Mouse (Mus musculus) layer of hippocampus, postnatal 10 days (tissue): ENCODE data around the gene Cdkl4. TPM values are rescaled to one million over a fixed set of nuclear protein-coding genes. Genes with fewer than 3 reads are reported as not detected.
"Not testable (repeated sequence)": the region's sequence is repeated elsewhere in the genome, so short reads cannot be mapped to it uniquely, and the experiment has no call there.

Experiments used
- DNase-seq, 2 experiments: peaks; one replicate each; pipeline ENCODE4 v3.0.0; 2021; ENCODE audit warnings: low spot score in 2 of 2
- long read RNA-seq: library from polyadenylated mRNA; stranded (forward); transcript quantifications from one replicate; pipeline ENCODE4 v2.0.0, GENCODE M21; 2023
- total RNA-seq, 2 experiments: library from RNA; stranded (reverse); gene quantifications; 2 replicates each; pipeline ENCODE4 v1.2.3; 2021

Cdkl4 gene
- 10 to 100 TPM; 14.3 to 14.6 TPM for total RNA-seq
- long read RNA-seq, transcript Cdkl4-202 (10 exons, 1,991 nt) = major isoform, 14 of 24 reads
- long read RNA-seq, partial matches to known transcripts = 1 of 24 reads
- long read RNA-seq, other reads (novel, unspliced or antisense) = 5 of 24 reads

DNA sequence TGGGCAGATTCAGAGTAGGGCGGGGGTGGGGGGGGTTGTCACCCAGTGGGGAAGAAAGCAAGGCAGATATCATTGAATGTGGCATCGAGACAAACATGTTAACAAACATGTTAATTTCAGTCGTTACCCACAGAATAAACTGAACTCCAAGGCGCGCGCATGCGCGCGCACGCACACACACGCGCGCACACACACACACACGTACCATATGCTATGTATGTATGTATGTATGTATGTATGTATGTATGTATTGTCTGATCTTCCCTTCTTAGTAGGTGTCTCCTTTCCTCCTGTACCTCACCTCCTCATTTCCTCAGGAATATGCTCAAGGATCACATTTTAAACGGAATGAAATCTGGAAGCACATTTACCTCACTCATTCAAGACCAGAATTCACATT is at the start of gene Cdkl4:
Cdkl4 (minus strand) TSS at position 175 of the 400 bp plus-strand sequence.
- no peak for DNase-seq

DNA sequence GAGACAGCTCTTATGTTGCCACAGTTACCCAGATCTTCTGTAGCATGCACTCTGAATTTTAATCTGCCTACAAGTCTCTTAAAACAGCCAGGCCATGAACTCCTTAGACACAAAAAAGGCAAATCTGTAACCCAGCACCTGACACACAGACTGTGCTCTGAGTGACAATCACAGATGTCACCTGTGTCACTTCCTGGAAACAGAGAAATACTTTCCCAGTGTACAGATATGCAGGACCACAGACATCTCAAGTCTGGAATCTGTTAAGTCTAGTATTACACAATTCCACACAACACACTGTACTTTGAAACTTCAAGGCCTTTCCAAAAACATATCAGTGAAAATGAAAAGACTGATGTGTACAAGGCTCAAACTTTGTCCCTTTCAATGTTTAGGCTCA is 47.4 kb upstream of the Cdkl4 start:
- DNase-seq = no peak

DNA sequence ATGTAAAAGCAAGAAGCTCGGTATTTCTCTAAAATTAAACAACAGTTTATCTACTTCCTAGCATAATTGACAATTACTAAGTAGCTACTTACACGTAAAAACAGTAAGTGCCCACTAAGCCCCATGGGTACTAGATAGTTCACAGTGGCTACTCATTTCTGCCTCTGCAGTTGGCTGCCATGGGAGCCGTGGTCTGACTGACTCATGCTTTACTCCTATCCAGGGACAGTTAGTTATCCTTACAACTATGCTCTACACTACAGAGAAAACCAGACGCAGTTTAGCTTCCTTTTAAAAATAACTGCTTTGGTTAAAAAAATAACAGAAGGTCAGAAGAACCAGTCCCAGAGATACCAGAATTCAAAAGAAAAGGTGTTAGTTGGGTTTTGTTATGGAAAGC is 44.1 kb upstream of the Cdkl4 start:
- no peak for DNase-seq

DNA sequence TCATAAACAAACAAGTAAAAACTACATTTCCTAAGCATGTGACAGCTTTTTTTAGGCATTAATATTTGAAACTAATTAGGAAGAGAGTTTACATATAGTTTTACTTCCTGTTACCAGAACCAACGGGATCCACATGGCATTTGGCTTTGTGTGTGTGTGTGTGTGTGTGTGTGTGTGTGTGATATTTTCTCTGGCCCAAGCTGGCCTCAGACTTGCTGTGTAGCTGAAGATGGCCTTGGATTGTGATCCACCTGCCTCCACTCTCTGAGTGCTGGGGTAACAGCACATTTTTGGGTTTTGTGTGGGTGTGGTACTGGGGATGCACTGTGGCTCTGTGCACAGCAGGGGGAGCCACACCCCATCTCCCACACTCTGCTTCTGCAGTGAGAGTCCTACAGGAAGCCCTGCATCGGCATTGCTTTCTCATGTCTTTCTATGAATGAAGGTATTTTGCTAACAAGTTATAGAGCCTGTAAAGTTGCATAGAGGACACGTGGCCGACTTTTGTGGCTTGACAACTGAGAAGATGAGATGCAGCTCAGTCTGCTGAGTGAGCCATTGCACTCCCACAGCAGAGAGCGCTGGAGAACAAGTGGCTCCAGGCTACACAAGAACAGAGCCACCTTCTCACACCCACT is 43.3 kb upstream of the Cdkl4 start:
- DNase-seq = peak; percentile 69 to 80

DNA sequence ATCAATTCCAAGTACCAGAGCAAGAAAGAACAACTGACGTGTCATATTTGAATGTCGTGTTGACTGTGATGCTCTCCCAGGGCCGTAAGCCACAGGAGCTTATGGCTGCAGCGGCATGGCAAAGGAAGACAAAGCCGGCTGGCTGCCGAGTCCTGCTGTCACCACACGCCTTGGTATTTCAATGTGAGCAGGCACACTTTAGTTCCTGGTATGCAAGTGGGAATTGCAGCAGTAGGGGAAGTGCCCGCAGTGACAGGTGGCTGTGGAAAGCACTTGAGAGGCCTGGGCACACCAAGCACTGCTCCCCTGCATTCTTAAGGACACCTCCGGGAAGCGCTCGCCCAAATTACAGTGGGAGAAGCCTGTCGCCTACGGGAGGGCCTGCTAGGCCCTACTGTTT is 41.9 kb upstream of the Cdkl4 start:
- DNase-seq = peak; percentile 40 to 56

DNA sequence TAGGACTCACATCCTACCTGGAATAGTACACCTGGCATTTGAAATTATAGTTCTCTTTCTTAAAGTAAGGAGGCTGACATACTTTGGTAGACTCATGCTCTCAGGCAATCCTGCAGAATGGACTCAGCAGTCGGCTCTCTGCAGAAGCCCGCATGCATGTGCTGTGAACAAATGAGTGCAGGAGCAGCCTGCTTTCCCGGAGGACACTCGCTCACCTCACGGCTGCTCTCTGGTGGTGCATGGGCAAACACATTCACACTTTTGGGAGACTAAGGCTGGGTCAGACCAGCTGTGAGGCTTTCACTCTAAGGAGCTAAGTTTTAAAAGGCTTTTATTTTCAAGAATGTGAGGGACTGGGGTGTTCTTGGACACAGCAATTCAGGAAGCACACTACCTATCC is 41.3 kb upstream of the Cdkl4 start:
- no peak for DNase-seq

DNA sequence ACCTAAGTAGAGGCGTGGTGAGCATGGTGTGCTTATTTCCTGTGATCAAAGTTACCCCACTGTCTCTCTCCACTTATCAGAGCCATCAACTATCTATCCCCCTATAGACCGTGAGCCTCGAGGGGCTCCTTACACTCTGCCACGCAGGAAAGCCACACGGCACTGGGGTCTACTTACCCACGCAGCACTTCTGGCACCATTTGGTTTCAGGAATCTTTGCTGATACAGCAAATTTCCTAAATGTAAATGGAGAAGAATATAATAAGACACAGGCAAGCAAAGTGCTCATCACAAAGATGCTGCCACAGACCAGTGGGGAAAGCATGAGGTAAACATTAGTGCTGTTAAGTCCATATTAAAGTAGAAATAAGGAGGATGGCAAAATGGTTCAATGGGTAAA is 26.2 kb upstream of the Cdkl4 start:
- no peak for DNase-seq

DNA sequence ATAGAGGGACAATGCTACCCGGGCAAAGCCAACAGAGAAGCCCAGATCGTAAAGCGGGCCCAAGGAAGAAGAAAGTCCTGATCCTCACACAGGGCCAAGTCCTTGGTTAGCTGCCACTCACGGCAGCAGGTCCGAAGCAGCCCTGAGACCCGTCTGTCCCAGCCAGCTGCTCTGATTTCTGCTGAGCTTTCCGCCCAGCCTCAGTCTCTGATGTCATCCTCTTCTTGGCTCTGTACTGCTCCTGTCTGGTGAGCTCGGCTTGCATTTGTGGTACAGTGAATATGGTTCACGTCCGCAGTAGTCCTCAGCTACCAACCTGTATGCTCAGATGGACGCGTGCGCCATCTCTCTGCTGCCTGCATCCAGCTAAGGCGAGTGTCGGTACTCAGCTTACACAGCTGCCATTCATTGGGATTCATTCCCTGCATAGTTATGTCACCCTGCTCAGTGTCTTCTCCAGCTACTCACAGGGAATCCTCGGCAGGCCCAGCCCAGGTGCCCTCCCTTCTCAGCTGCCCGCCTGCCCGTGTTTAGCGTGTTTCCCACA is 25.5 kb upstream of the Cdkl4 start:
- DNase-seq = no peak

DNA sequence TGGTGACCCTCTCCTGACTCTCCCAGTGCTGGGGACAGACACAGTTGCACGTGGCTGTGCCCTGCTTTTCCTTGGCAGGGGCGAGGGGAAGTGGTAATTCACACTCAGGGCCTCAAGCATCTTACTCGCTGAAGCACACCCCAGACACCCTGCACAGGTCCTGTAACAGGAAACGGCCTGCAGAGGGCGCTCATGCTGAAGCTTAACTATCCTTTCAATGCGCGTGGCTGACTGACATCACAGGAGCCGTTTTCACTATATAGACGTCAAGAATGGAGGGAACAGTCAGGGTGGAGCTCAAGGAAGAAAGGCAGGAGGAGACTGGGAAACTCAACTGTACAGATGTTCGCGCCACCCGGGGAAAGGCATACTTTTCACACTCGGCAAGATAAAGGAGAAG is 23.8 kb upstream of the Cdkl4 start:
- DNase-seq = peak; percentile 51 to 56

DNA sequence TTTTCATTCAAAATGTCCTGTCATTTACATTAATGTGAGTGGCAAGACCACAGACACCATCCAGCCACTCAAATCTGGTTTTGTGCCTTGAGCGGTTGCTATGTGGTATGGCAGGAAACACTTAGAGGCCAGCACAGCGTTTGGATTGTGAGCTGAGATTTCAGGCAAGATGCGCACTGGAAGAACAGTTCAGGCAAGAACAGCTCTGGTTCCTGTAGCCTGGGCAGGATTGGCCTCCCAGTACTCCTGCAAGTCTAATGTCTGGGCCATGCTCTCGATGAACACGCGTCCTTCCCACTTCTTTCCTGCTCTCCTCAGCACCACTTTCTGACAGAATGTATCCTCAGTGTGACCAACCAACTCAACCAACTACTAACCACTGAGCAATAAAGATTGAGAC is 5.4 kb upstream of the Cdkl4 start:
- no peak for DNase-seq

DNA sequence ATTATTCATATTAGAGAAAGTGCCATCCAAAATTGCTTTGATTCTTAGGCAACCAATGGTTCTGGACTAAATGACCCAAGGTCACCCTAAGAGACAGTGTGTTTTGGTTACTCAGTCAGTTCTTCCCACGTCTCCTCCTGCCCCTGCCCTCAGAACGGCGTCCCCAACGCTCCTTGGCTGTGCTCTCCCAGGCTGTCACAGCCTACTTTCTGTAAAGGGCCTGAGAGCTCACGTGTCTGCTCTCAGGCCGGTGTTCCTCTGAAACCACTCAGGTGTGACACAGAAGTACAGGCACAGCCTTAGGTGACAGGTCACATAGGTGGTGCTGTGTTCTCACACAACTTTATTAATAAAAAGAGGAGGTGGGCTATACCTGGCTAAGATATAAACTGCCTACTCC is 2.3 kb upstream of the Cdkl4 start:
- DNase-seq = no peak

DNA sequence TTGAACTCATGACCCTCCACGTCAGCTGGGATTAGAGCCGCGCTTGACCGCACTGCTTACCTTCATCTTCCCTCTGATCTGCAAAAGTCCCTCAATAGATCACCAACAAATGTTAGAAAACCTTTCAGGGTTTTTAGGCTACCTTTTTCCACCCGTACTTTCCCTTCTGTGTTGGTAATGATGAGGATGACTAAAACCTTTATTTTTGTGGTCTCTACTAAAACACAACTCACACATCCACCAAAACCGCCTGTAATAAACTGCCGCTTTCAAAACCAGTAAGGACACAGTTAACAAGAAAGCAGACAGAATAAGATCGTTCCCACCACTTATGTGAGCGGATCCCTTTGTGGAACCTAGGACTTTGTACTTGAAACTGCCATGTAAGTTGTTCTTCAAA is 1.5 kb upstream of the Cdkl4 start:
- DNase-seq = no peak

DNA sequence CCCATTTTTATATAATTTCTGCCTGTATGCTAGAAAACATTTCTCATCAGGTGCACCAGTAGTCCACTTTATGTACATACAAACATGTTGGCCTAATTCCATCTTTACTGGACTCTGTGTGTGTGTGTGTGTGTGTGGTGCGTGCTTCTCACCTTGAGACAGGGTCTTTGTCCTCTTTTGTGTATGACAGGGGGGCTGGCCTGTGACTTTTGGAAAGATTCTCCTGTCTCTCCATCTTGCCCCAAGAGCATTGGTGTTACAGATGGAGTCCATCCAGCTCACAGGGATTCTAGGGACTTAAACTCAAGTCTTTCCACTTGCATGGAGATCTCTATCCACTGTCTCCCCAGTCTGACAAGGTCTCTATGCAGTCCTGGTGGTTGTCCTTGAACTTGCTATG is 428 bp upstream of the Cdkl4 start:
- no peak for DNase-seq

DNA sequence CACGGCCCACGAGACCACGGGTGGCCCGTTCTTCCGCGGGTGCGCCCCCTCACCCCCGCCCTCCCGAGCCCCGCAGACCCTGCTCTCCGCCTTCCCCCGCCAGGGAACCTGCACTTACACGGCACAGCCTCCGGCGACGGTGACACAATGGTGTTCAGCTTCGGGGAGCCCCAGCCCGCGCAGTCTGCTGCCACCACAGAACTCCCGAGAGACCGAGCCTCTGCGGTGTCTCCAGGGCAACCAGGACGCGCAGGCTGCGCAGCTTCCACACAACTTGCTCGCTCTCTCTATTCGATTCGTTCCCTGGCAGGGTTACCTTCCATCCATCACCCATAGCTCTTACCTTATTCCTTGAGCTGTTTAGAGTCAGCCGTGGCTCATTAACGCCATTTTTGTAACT is 399 bp downstream of the Cdkl4 start:
- DNase-seq = peak; percentile 65 to 75

DNA sequence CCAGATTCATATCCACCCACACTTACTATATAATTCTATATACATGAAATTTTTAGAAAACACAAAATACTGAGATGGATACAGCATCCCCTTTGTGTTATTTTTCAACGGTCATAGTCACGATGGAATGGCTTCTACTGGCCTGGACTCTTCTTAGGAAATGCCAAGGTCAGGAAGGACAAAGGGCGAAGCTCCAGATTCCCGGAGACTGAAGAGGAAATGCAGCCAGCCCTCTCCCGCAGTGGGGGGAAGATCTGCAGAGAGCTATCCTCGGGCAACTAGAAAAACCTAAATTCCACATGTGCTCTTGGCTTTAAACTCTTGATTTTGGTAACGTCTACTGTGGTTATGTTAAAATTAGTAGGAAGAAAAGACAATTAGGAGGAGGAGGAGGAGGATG is 2.6 kb downstream of the Cdkl4 start:
- DNase-seq = no peak

DNA sequence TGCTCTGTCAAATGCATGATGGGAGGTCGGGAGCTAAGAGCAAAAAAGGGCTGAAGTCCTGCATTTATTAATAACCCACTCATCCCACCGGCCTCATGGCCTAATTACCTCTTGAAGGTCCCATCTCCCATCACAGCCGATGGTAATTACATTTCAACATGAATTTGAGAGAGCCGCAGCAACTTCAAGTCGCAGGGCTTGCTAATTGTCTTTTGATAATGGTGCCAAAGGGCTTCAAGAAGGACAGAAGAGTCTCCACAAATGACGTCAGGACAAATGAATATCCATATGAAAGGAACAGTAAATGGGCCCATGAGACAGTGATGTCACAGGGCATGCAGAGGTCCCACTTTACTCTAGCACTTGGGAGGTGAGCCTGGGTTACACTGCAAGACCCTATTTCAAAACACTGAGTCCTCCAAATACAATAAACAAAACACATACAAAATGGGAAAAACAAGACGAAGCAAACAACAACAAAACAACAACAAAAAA is 3.1 kb downstream of the Cdkl4 start:
- no peak for DNase-seq

DNA sequence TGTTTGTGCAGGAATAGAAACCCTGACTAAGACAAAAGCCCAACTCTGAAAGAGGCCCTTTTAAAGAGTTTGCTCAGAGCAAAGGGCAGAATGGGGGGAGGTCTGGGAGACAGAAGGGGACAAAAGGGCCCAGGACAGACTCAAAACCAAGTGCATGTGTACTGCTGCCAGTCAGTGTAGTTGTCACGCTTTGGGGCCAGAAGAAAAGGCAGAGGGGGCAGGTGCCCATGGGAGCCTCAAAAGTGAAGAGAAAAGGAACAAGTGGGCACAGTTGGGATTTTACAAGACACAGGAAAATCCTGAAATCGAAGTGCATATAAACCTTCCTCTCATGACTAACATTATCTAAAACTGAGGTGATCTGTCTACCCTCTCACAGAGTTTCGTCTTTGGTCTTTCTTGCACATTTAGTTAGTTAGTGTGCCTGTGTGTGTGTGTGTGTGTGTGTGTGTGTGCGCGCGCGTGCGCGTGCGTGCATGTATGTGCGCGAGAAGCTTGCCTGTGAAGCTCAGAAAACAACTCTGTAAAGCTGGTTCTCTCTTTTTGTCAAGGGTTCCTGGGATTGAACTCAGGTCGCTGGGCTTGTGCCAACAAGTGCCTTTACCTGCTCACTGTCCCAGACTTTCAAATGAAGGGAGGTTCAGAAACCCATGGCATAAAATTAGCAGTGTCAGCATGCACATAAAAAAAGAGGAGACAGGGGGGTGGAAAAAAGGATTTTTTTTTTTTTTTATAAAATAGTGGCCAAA is 5.3 kb downstream of the Cdkl4 start:
- DNase-seq = no peak

DNA sequence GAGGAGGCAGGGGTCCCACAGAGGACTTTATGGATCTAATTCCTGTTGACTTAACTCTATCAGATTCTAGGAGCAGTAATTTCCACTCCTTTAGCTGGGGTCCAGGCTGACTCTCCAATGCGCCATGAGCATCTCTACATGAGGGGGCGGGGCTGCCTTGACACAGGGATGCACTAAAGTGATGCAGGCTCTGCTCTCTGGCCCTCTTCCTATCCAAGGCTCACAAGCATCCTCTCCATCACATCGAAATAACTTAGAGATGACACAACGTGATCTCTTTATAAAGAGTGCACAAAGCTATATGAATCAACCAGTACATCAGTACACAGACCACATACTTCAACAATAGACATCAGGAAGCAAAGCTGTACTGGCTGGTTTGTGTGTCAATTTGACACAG is 6.2 kb downstream of the Cdkl4 start:
- no peak for DNase-seq

DNA sequence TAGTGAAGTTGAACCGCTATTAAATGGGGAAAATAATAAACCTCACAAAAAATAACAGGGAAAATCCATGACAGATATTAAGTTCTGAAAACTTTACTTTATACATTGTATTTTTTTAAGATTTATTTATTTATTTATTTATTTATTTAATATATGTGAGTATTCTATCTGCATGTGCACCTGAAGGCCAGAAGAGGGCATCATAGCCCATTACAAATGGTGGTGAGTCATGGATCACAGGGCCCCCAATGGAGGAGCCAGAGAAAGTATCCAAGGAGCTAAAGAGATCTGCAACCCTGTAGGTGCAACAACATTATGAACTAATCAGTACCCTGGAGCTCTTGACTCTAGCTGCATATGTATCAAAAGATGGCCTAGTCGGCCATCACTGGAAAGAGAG is 7.9 kb downstream of the Cdkl4 start:
- DNase-seq = not testable (repeated sequence)

DNA sequence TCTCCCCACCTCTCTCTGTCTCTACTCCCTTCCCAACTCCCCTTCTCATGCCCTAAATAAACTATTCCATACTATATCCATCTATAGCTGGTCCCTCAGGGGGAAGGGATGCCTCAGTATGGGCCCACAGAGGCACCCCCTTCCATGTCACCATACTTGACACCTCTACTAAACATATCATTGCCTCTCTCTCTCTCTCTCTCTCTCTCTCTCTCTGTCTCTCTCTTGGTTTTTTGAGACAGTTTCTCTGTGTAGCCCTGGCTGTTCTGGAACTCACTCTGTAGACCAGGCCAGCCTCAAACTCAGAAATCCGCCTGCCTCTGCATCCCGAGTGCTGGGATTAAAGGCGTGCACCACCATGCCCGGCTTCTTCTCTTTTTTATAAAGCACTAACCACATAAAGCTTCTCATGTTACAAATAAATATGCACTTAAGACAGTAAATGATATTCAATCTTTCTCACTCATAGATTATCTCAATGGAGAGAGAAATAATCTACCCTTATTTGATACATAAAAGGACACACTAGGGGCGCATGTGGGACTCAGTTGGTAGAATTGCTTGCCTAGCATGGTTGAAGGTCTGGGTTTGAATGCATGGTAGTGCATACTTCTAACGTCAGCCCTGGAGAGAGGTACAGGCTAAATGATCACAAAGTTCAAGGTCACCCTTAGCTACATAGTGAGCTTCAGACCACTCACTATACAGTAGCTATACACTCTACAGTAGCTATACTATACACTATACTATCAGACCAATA is 8.6 kb downstream of the Cdkl4 start:
- DNase-seq = no peak

DNA sequence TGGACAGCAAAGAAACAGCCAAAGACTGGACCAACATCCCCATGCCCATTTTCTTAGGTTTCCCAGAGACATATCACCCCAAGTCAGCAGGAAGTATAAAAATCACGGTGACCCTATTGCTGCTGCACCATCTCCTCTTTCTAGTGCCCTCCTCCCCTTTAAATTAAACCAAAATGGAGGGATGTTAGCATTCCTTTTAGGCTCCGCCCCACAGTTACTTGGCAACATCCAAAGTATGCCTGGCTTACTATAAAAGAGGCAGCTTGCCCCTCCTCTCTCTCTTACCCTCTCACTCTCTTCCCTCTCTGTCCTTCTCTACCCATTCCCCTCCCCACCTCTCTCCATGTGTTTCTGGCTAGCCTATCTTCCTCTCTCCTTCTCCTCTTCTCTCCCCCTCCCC is 9.2 kb downstream of the Cdkl4 start:
- DNase-seq = no peak

DNA sequence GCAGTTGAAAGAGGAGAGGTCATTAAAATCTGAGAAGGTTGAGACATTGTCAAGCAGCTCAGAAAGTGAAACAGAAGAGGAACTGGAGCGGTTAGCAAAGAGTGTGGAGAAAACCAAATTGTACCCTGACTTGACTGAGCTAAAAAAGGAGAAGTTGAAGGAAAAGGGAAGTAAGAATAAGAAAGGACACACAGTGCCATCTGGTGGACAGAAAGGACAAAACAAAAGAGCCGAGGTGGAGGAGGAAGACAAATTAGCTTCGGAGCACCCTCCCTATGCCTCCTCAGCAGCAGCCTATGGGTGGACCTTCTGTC is 13.0 kb downstream of the Cdkl4 start:
- DNase-seq = peak in 1 of 2 experiments; percentile 27
